15 mouse cellular contexts compared by ENCODE assay signal in the genomic region with DNA sequence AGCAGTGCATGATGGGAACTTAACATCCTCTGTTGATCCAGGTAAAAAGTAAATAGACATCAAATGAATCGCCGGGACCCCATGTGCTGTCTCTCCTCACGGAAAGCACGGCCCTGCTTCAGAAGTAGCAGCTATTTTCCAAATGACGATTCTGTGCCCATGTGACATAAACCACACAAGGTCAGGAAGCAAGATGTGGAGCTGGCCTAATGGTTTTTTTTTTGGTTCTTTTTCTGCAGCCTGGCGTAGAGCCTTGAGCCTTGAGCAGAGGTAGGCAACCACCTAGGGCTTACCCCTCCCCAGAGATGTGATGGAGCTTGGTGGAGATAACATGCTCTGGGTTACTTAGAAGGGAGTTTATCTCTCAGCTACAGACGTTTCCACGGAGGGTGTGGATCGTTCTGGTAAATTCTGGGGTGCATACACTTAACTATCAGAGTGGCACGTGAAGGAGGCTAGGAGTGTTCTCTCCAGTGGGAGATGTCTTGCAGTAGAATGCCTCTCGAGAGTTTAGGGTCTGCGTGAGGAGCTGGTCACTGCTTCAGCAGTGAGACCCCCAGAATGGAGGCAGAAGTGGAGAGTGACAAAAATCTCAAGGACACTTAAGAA.
A peak's percentile ranks its signal among the peaks of the same experiment; 100 is the strongest.
DNase-seq lines count a peak whose midpoint lies in the region; ATAC-seq and TF ChIP-seq lines count a peak whose summit lies in the region.
"Had no signal": no experiment of that assay in that cellular context is flagged by ENCODE, and none has a peak within 500 bp of the region (broad histone marks: within the 10 kb centered on the region; RNA-seq: fewer than 3 reads in every experiment).

No protein-coding gene starts in this region.

- no peaks in the 10 kb centered on the region for H3K9me3 ChIP-seq in forebrain, embryonic 10.5 days
- no peaks in the 10 kb centered on the region for H3K9me3 ChIP-seq in forebrain, postnatal 0 days (ENCODE audit: low read length)
- H3K9me3 ChIP-seq in midbrain, embryonic 15.5 days, result no peaks in the 10 kb centered on the region
- no peaks in the 10 kb centered on the region for H3K9me3 ChIP-seq in midbrain, embryonic 14.5 days (ENCODE audit: control insufficient read depth, low read length)
- peaks cover 10% of the 10 kb centered on the region; the same call in 1 of the 2 replicates for H3K9me3 ChIP-seq in liver, embryonic 12.5 days (replicated peaks)

- no peak overlapping the region for H3K4me2 ChIP-seq in forebrain, postnatal 0 days (ENCODE audit: low read depth)
- no peak overlapping the region for H3K4me2 ChIP-seq in midbrain, embryonic 15.5 days
- H3K4me2 ChIP-seq in midbrain, embryonic 14.5 days (ENCODE audit: low read length), result no peak overlapping the region
- H3K4me2 ChIP-seq in liver, embryonic 12.5 days, result peak overlapping the region; percentile 74

- no peak for TF ChIP-seq CTCF in forebrain, postnatal 0 days (IDR thresholded peaks at IDR 0.05; ENCODE audit: low read depth)

- DNase-seq in forebrain, embryonic 10.5 days (ENCODE audit: extremely low spot score, low spot score), result no peak
- DNase-seq in forebrain, postnatal 0 days, result no peak
- no peak for DNase-seq in midbrain, embryonic 14.5 days
- peak; percentile 73 to 76 for DNase-seq in spleen, postnatal 4 days (ENCODE audit: low spot score in 2 of 2)
- DNase-seq in frontal cortex, postnatal 10 days (ENCODE audit: low spot score in 2 of 2), result no peak
- no peak for DNase-seq in layer of hippocampus, adult 9-11 months
- DNase-seq: adrenal gland, postnatal 10 days; right cerebral cortex, adult 18-20 months; thymus, postnatal 4 days had no signal

- H3K9ac ChIP-seq in forebrain, postnatal 0 days, result no peak overlapping the region
- no peak overlapping the region for H3K9ac ChIP-seq in midbrain, embryonic 15.5 days
- no peak overlapping the region for H3K9ac ChIP-seq in midbrain, embryonic 14.5 days (replicated peaks; ENCODE audit: low read length)
- H3K9ac ChIP-seq in liver, embryonic 12.5 days, result peak overlapping the region; percentile 91
- H3K9ac ChIP-seq: forebrain, embryonic 13.5 days had no signal

- ATAC-seq in forebrain, postnatal 0 days, result no peak
- ATAC-seq in midbrain, embryonic 15.5 days (replicated peaks), result no peak
- no peak for ATAC-seq in midbrain, embryonic 14.5 days (ENCODE audit: low FRiP score, low TSS enrichment)
- peak; percentile 98 for ATAC-seq in liver, embryonic 12.5 days
- ATAC-seq: lung, postnatal 0 days had no signal

- no peaks in the 10 kb centered on the region for H3K36me3 ChIP-seq in forebrain, embryonic 10.5 days (replicated peaks)
- no peaks in the 10 kb centered on the region for H3K36me3 ChIP-seq in forebrain, postnatal 0 days (ENCODE audit: insufficient read depth)
- no peaks in the 10 kb centered on the region for H3K36me3 ChIP-seq in midbrain, embryonic 15.5 days (replicated peaks)
- H3K36me3 ChIP-seq in midbrain, embryonic 14.5 days (ENCODE audit: control insufficient read depth, insufficient read depth, low read length), result no peaks in the 10 kb centered on the region
- peaks cover 35% of the 10 kb centered on the region for H3K36me3 ChIP-seq in liver, embryonic 12.5 days

- H3K27me3 ChIP-seq in forebrain, embryonic 10.5 days (ENCODE audit: poor library complexity, severe bottlenecking), result peaks cover 46% of the 10 kb centered on the region
- no peaks in the 10 kb centered on the region; the same call in 1 of the 2 replicates for H3K27me3 ChIP-seq in forebrain, postnatal 0 days (ENCODE audit: insufficient read depth, low read length)
- H3K27me3 ChIP-seq in midbrain, embryonic 15.5 days (replicated peaks), result no peaks in the 10 kb centered on the region
- H3K27me3 ChIP-seq in midbrain, embryonic 14.5 days (ENCODE audit: control insufficient read depth, insufficient read depth, low read length), result no peaks in the 10 kb centered on the region
- no peaks in the 10 kb centered on the region for H3K27me3 ChIP-seq in liver, embryonic 12.5 days (replicated peaks)

- 89% methylated on average over 12 of the region's 12 CpGs for WGBS in forebrain, embryonic 10.5 days
- WGBS in forebrain, postnatal 0 days, result 84% methylated on average over 12 of the region's 12 CpGs
- 72% methylated on average over 12 of the region's 12 CpGs for WGBS in midbrain, embryonic 15.5 days
- WGBS in midbrain, embryonic 14.5 days, result 80% methylated on average over 12 of the region's 12 CpGs
- WGBS in liver, embryonic 12.5 days (ENCODE audit: insufficient replicate concordance), result 31% methylated on average over 12 of the region's 12 CpGs

- peaks cover 20% of the 10 kb centered on the region for H3K4me1 ChIP-seq in forebrain, embryonic 10.5 days
- H3K4me1 ChIP-seq in forebrain, postnatal 0 days (ENCODE audit: insufficient read depth), result peaks cover 7% of the 10 kb centered on the region; the same call in 1 of the 2 replicates
- H3K4me1 ChIP-seq in midbrain, embryonic 15.5 days, result peaks cover 28% of the 10 kb centered on the region
- H3K4me1 ChIP-seq in midbrain, embryonic 14.5 days (ENCODE audit: control insufficient read depth, insufficient read depth, low read length), result peaks cover 11% of the 10 kb centered on the region
- peaks cover 53% of the 10 kb centered on the region for H3K4me1 ChIP-seq in liver, embryonic 12.5 days

- peak overlapping the region; percentile 70 for H3K27ac ChIP-seq in forebrain, embryonic 10.5 days
- no peak overlapping the region for H3K27ac ChIP-seq in forebrain, postnatal 0 days (ENCODE audit: low read depth, low read length)
- H3K27ac ChIP-seq in midbrain, embryonic 15.5 days, result peak overlapping the region; percentile 59
- H3K27ac ChIP-seq in midbrain, embryonic 14.5 days (replicated peaks; ENCODE audit: low read depth, low read length), result no peak overlapping the region
- H3K27ac ChIP-seq in liver, embryonic 12.5 days, result peak overlapping the region; percentile 97
- H3K27ac ChIP-seq: forebrain, embryonic 13.5 days; kidney, postnatal 0 days had no signal

- 0 out of 2 replicates have a peak overlapping the region, but pooled peaks have one; percentile 25 for H3K4me3 ChIP-seq in forebrain, embryonic 10.5 days
- no peak overlapping the region for H3K4me3 ChIP-seq in forebrain, postnatal 0 days (ENCODE audit: low read depth, low read length)
- no peak overlapping the region for H3K4me3 ChIP-seq in midbrain, embryonic 15.5 days
- H3K4me3 ChIP-seq in midbrain, embryonic 14.5 days (replicated peaks; ENCODE audit: low read depth, low read length), result no peak overlapping the region
- peak overlapping the region; percentile 68 for H3K4me3 ChIP-seq in liver, embryonic 12.5 days
- H3K4me3 ChIP-seq: forebrain, embryonic 13.5 days; myocyte had no signal

Comparison
In these comparisons a context has a peak if more than half of its experiments do, and no peak if none do; other contexts are left out.
1. H3K27ac ChIP-seq: peak in forebrain, embryonic 10.5 days (single experiment), midbrain, embryonic 15.5 days (single experiment) and liver, embryonic 12.5 days (single experiment); none in forebrain, postnatal 0 days (single experiment) and midbrain, embryonic 14.5 days (single experiment).
2. H3K4me3 ChIP-seq: peak in forebrain, embryonic 10.5 days (single experiment) and liver, embryonic 12.5 days (single experiment); none in forebrain, postnatal 0 days (single experiment), midbrain, embryonic 15.5 days (single experiment) and midbrain, embryonic 14.5 days (single experiment).
3. DNase-seq: peak in spleen, postnatal 4 days (2 of 2); none in forebrain, embryonic 10.5 days (single experiment), forebrain, postnatal 0 days (single experiment), midbrain, embryonic 14.5 days (single experiment), frontal cortex, postnatal 10 days (0 of 2) and layer of hippocampus, adult 9-11 months (single experiment).